Mouse (Mus musculus) kidney, postnatal 0 days (tissue): ENCODE measurements around the gene Baz2b. TPM values are rescaled to one million over a fixed set of nuclear protein-coding genes. Genes with fewer than 3 reads are reported as not detected.
"Not testable (repeated sequence)": the region's sequence is repeated elsewhere in the genome, so short reads cannot be mapped to it uniquely, and the experiment has no call there.

ENCODE experiments used
- ATAC-seq: fragments of 200-750 bp; cut with Nextera tagmentation; replicated peaks from 2 replicates; pipeline ENCODE4 v1.8.0; 2017; ENCODE audit warnings: low read depth, moderate number of reproducible peaks, moderate TSS enrichment, moderate library complexity; ENCODE audit not compliant: low FRiP score
- DNase-seq: peaks from one replicate; pipeline ENCODE4 v3.0.0-alpha.2; 2016; ENCODE audit warnings: low spot score
- H3K27ac ChIP-seq: fragments of 300-500 bp; sonication (generic); 2 replicates; pipeline ENCODE4 v1.5.1; 2014; ENCODE audit warnings: mild to moderate bottlenecking
- H3K27me3 ChIP-seq: fragments of 300-500 bp; sonication (generic); 2 replicates; pipeline ENCODE4 v1.6.1; 2014; ENCODE audit warnings: low read length, mixed read lengths; ENCODE audit not compliant: insufficient read depth
- H3K36me3 ChIP-seq: fragments of 300-500 bp; sonication (generic); 2 replicates; pipeline ENCODE4 v1.6.1; 2014; ENCODE audit warnings: low read length, mixed read lengths; ENCODE audit not compliant: insufficient read depth
- H3K4me1 ChIP-seq: fragments of 300-500 bp; sonication (generic); replicated peaks from 2 replicates; pipeline ENCODE4 v1.6.1; 2014; ENCODE audit warnings: antibody characterized with exemption, low read length, mixed read lengths; ENCODE audit not compliant: insufficient read depth
- H3K4me2 ChIP-seq: fragments of 300-500 bp; sonication (generic); 2 replicates; pipeline ENCODE4 v1.6.1; 2014; ENCODE audit warnings: mild to moderate bottlenecking, low read length, moderate library complexity, mixed read lengths
- H3K4me3 ChIP-seq: fragments of 300-500 bp; sonication (generic); replicated peaks from 2 replicates; pipeline ENCODE4 v1.5.1; 2014; ENCODE audit warnings: low read depth, low read length
- H3K9ac ChIP-seq: fragments of 300-500 bp; sonication (generic); 2 replicates; pipeline ENCODE4 v1.6.1; 2014; ENCODE audit warnings: low read depth, low read length
- H3K9me3 ChIP-seq: fragments of 300-500 bp; sonication (generic); replicated peaks from 2 replicates; pipeline ENCODE4 v1.6.1; 2016; ENCODE audit warnings: low read length, inconsistent platforms, mixed read lengths
- CTCF ChIP-seq: IDR thresholded peaks from 2 replicates; pipeline ENCODE4 v1.5.1; 2016; ENCODE audit warnings: antibody characterized with exemption, low read depth, mild to moderate bottlenecking, moderate library complexity
- WGBS: fragments of 180-500 bp; shearing (Covaris S2); extraction: QIAGEN DNeasy Blood & Tissue Kit; methylation state at CpG from one replicate; pipeline ENCODE4 v1.1.7; 2014; 5-methylcytosine and 5-hydroxymethylcytosine counted together
- polyA plus RNA-seq: library from polyadenylated mRNA; unstranded; fragments of >200 nt; fragmentation: Nextera tagmentation; extraction: Ambion mirVana; gene quantifications from 2 replicates; pipeline ENCODE4 v1.2.1, GENCODE M21; 2015

The Baz2b gene
- polyA plus RNA-seq, 1 experiment from 2014 or later = 51.7 TPM

DNA sequence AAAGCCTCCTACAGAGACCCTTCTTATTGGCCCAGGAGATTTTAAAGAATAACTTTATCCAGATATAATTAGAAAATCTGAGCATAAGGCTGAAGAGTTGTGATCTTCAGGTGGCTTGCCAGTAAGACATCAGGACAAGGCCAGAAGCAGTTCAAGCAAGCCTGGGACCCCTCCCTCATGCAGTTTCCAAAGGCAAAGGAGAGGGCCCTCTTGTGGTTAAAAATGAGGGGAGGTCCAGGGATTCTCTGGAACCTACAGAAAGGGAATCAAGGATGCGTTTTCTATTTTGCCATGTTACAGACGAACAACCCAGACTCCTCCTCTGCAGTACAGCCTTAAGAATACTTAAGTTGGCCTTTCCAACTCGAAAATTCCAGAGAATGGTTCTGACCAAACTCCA lies 62.2 kb downstream of the Baz2b start:
- Histone ChIP-seq H3K4me1 (no peaks in the 10 kb centered on the region), H3K4me2 (no peak overlapping the region), H3K27me3 (no peaks in the 10 kb centered on the region), H3K36me3 (no peaks in the 10 kb centered on the region), H3K9ac (no peak overlapping the region), H3K9me3 (no peaks in the 10 kb centered on the region), H3K4me3 (no peak overlapping the region), H3K27ac (no peak overlapping the region)
- DNase-seq (no peak), ATAC-seq (no peak)
- TF ChIP-seq CTCF = peak; percentile 54
- 52% methylated on average over 3 of the region's 3 CpGs for WGBS

DNA sequence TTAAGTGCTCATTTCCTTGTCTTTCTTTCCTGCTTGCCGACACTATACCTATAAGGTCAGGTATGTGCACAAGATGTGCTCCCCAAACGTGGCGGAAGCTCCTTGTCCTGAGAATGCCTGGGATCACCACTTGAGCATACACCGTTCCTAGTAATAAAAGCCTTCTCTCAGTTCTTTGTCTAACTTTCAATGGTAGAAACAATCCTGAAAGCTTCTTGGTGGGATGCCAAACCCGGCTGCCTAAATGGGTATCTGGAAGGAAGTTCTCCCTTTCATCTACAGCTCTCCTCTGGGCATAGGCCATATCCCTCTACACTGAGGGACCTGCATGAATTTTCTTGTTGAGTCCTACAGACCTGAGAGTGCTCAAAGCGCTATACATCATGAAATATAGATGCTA lies 63.9 kb downstream of the Baz2b start:
- Histone ChIP-seq H3K9ac (no peak overlapping the region), H3K27ac (no peak overlapping the region), H3K4me1 (no peaks in the 10 kb centered on the region), H3K4me3 (no peak overlapping the region), H3K27me3 (no peaks in the 10 kb centered on the region), H3K9me3 (no peaks in the 10 kb centered on the region), H3K4me2 (no peak overlapping the region), H3K36me3 (no peaks in the 10 kb centered on the region)
- no peak for TF ChIP-seq CTCF
- 63% methylated on average over 6 of the region's 6 CpGs for WGBS
- DNase-seq (no peak), ATAC-seq (no peak)

DNA sequence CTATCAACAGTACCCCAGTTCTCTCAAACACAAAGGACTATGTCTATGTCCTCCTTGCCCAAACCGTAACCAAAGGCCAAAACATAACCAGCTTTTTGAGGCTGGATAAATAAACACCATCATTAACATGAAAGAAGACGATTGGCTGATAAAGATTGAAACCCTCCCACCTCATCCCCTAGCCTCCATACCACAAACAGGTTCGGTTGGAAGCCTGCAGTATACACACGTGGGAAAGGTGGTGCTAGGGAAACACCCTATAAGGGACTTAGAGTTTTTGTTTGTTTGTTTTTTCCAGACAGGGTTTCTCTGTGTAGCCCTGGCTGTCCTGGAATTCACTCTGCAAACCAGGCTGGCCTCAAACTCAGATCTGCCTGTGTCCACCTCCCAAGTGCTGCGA lies 66.3 kb downstream of the Baz2b start:
- 67% methylated on average over 5 of the region's 5 CpGs for WGBS
- ATAC-seq = no peak

DNA sequence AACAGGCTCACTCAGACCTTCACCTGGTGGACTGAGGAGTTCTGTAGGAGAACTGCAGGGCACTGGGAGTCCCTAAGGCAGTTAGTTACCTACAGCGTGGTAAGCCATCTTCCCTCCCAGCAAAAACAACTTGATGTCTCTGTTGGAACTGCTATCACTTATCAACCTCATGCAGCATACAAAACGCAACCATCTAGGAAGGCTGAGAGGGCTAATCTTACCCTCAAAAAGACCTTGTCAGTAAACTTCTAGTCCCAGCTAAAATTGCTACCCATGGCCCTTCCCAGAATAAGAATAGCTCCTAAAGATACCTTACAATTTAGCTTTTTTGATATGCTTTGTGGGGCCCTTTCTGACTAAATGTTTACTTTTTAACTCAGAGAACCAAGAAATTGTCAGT lies 67.4 kb downstream of the Baz2b start:
- TF ChIP-seq CTCF = no peak
- 88% methylated on average over 2 of the region's 2 CpGs for WGBS
- H3K27ac ChIP-seq = no peak overlapping the region
- H3K4me2 ChIP-seq = no peak overlapping the region
- no peaks in the 10 kb centered on the region for H3K4me1 ChIP-seq
- H3K4me3 ChIP-seq = no peak overlapping the region
- H3K9me3 ChIP-seq = no peaks in the 10 kb centered on the region
- no peaks in the 10 kb centered on the region for H3K27me3 ChIP-seq
- no peak overlapping the region for H3K9ac ChIP-seq
- DNase-seq = no peak
- no peaks in the 10 kb centered on the region for H3K36me3 ChIP-seq
- no peak for ATAC-seq

More for the DNA sequence above, 66.3 kb downstream of the Baz2b start:
- H3K27ac ChIP-seq = no peak overlapping the region
- no peak overlapping the region for H3K4me2 ChIP-seq
- H3K4me1 ChIP-seq = no peaks in the 10 kb centered on the region
- H3K4me3 ChIP-seq = no peak overlapping the region
- DNase-seq = no peak
- TF ChIP-seq CTCF = no peak
- H3K27me3 ChIP-seq = no peaks in the 10 kb centered on the region
- no peak overlapping the region for H3K9ac ChIP-seq
- no peaks in the 10 kb centered on the region for H3K36me3 ChIP-seq
- no peaks in the 10 kb centered on the region for H3K9me3 ChIP-seq

DNA sequence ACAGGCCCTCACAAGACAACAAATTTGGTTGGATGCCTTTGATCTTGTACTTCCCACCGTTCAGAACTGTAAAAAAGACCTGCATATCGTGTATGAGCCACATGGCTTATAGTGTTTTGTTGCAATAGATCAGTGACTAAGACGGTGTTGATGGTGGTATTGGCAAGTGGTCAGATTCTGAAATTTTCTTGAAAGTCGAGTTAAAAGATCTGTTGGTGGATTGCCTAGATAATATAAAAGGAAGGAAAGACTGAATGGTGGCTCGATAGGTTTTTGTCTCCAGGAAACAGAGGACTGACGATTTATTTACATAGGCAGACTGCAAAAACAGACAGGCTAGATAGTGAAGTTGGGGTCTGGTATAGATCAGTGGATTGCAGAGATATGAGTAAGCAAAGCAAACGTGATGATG lies 70.9 kb downstream of the Baz2b start:
- Histone ChIP-seq H3K4me3 (no peak overlapping the region), H3K27me3 (no peaks in the 10 kb centered on the region), H3K4me2 (no peak overlapping the region), H3K27ac (no peak overlapping the region), H3K9me3 (no peaks in the 10 kb centered on the region), H3K9ac (no peak overlapping the region), H3K36me3 (no peaks in the 10 kb centered on the region), H3K4me1 (no peaks in the 10 kb centered on the region)
- DNase-seq (no peak), ATAC-seq (no peak)
- TF ChIP-seq CTCF = no peak
- 46% methylated on average over 7 of the region's 7 CpGs for WGBS

DNA sequence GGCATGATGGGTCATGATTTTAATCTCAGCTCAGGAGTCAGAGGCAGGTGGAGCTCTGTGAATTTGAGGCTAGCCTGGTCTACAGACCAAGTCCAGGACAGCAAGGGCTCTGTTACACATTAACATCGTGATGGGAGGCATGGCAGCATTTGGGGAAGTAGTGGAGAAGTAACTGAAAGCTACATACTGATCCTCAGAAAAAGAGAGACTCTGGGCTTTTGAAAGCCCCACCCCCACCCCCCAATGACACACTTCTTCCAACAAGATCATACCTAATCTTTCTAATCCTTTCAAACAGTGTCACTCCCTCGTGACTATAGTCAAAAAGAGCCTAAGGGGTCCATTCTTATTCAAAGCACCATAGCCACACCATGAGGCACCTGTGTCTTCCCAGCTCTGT lies 73.8 kb downstream of the Baz2b start:
- Histone ChIP-seq H3K4me3 (no peak overlapping the region), H3K9ac (no peak overlapping the region), H3K4me2 (no peak overlapping the region), H3K36me3 (no peaks in the 10 kb centered on the region), H3K4me1 (no peaks in the 10 kb centered on the region), H3K27me3 (no peaks in the 10 kb centered on the region), H3K27ac (no peak overlapping the region), H3K9me3 (no peaks in the 10 kb centered on the region)
- 77% methylated on average over 2 of the region's 2 CpGs for WGBS
- no peak for TF ChIP-seq CTCF
- ATAC-seq (no peak), DNase-seq (no peak)

- H3K9me3 ChIP-seq, H3K4me2 ChIP-seq, H3K9ac ChIP-seq, H3K4me1 ChIP-seq, H3K27ac ChIP-seq, H3K36me3 ChIP-seq, H3K4me3 ChIP-seq, H3K27me3 ChIP-seq, DNase-seq, ATAC-seq: not testable (repeated sequence)
- 97% methylated on average over 7 of the region's 7 CpGs for WGBS
Observed at GRCm38 (mm10) chr2:60134958-60135357, 74.7 kb downstream of the Baz2b start.
